Mouse (Mus musculus) testis, adult 2 months (tissue): ENCODE results near the gene Wnt8b. TPM values are rescaled to one million over a fixed set of nuclear protein-coding genes. Genes with fewer than 3 reads are reported as not detected.

Experiments
- H3K27ac ChIP-seq: fragments of 200-500 bp; 2 replicates; pipeline ENCODE4 v1.5.1; 2012; ENCODE audit warnings: low read depth, low read length; ENCODE audit not compliant: control insufficient read depth, insufficient read depth
- H3K27me3 ChIP-seq: fragments of 200-500 bp; 2 replicates; pipeline ENCODE4 v1.6.1; 2012; ENCODE audit warnings: mild to moderate bottlenecking, low read length, moderate library complexity; ENCODE audit not compliant: control insufficient read depth, insufficient read depth
- H3K36me3 ChIP-seq: fragments of 200-500 bp; 2 replicates; pipeline ENCODE4 v1.6.1; 2012; ENCODE audit warnings: mild to moderate bottlenecking, low read length; ENCODE audit not compliant: control insufficient read depth, insufficient read depth
- H3K4me1 ChIP-seq: fragments of 200-500 bp; 2 replicates; pipeline ENCODE4 v1.6.1; 2012; ENCODE audit warnings: low read length; ENCODE audit not compliant: control insufficient read depth, insufficient read depth
- H3K4me3 ChIP-seq: fragments of 200-500 bp; 2 replicates; pipeline ENCODE4 v1.5.1; 2012; ENCODE audit warnings: low read depth, mild to moderate bottlenecking, low read length, moderate library complexity, mixed read lengths; ENCODE audit not compliant: control insufficient read depth
- CTCF ChIP-seq: fragments of 200-500 bp; IDR thresholded peaks from 2 replicates; pipeline ENCODE4 v1.5.1; 2012; ENCODE audit warnings: low read depth, mild to moderate bottlenecking, inconsistent platforms, low read length, moderate library complexity; ENCODE audit not compliant: control insufficient read depth, insufficient read depth, insufficient replicate concordance
- POLR2A ChIP-seq: fragments of 200-500 bp; IDR thresholded peaks from 2 replicates; pipeline ENCODE4 v1.6.1; 2012; ENCODE audit warnings: low read depth, mild to moderate bottlenecking, inconsistent platforms, low read length, moderate library complexity; ENCODE audit not compliant: control insufficient read depth
- polyA plus RNA-seq: library from polyadenylated mRNA; depleted of rRNA; stranded (reverse); fragments of >200 nt; gene quantifications from 2 replicates; pipeline ENCODE4 v1.2.3, GENCODE M21; 2012; rRNA removed

The Wnt8b gene
- 0.30 and 0.58 TPM in 2 replicates for polyA plus RNA-seq

DNA sequence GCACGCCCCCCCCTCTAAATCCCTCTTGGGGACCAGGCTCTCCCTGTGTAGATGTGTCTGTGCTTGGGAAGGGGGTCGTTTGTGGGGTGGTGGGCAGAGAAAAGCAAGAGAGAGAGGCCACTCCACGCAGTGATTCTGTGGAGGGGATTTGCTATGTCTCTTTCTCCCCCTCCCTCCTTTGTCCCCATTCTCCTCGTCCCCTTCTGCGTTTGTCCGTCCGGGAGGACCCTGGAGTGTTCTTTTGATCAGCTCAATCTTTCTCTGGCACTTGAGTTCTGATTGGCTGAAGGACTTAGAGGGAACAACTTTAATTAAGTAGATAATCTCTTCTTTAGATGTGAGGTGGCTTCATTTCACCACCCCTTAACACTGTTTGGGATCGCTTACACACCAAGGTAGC lies at the start of gene Wnt8b:
Gene Wnt8b (plus strand): TSS at position 345 of the 400 bp plus-strand sequence.
- H3K4me1 ChIP-seq, result no peaks in the 10 kb centered on the region
- no peak within 1 kb of the TSS for H3K4me3 ChIP-seq
- H3K27ac ChIP-seq, result no peak within 1 kb of the TSS
- no peaks in the 10 kb centered on the region for H3K27me3 ChIP-seq
- no peaks in the 10 kb centered on the region for H3K36me3 ChIP-seq
- TF ChIP-seq CTCF, result no peak
- no peak for TF ChIP-seq POLR2A

- Histone ChIP-seq H3K4me3 (no peak overlapping the region), H3K27me3 (no peaks in the 10 kb centered on the region), H3K27ac (no peak overlapping the region), H3K36me3 (no peaks in the 10 kb centered on the region), H3K4me1 (no peaks in the 10 kb centered on the region)
- TF ChIP-seq POLR2A (no peak), CTCF (no peak)
Measured at GRCm38 (mm10) chr19:44445755-44446154, 47.5 kb upstream of the Wnt8b start.

DNA sequence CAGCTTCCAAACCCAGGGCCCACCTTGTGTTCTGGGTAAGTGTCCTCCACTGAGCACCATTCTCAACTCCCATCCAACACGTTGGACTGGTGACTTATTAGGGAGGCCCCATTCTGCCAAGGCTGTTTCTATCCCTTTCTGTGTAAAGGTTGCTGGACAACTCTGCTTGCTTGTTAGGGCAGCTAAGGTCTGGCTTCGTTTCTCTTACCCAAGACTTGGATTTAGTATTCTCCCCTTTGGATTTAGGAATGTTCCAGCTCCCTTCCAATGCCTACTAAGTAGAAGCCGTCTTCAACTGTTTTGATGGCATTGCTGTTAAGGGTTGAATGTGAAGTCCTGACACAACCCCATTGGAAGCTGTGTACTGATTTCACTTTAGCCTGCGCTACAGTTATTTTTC lies 45.3 kb upstream of the Wnt8b start:
- TF ChIP-seq POLR2A (no peak), CTCF (no peak)
- H3K4me3 ChIP-seq, result no peak overlapping the region
- no peaks in the 10 kb centered on the region for H3K4me1 ChIP-seq
- H3K27ac ChIP-seq, result no peak overlapping the region
- H3K27me3 ChIP-seq, result no peaks in the 10 kb centered on the region
- H3K36me3 ChIP-seq, result no peaks in the 10 kb centered on the region

GRCm38 (mm10) chr19:44454862-44455261 lies 38.4 kb upstream of the Wnt8b start:
- no peaks in the 10 kb centered on the region for H3K27me3 ChIP-seq
- H3K27ac ChIP-seq, result no peak overlapping the region
- TF ChIP-seq CTCF, result no peak
- TF ChIP-seq POLR2A, result no peak
- peaks cover 2% of the 10 kb centered on the region; the same call in 1 of the 2 replicates for H3K4me1 ChIP-seq
- no peak overlapping the region for H3K4me3 ChIP-seq
- H3K36me3 ChIP-seq, result no peaks in the 10 kb centered on the region

- Histone ChIP-seq H3K4me3 (no peak overlapping the region), H3K27me3 (no peaks in the 10 kb centered on the region), H3K36me3 (no peaks in the 10 kb centered on the region), H3K27ac (no peak overlapping the region), H3K4me1 (peaks cover 2% of the 10 kb centered on the region; the same call in 1 of the 2 replicates)
- TF ChIP-seq POLR2A, result no peak
- no peak for TF ChIP-seq CTCF
Measured at GRCm38 (mm10) chr19:44455356-44455755, 37.9 kb upstream of the Wnt8b start.

- H3K36me3 ChIP-seq, result no peaks in the 10 kb centered on the region
- H3K4me1 ChIP-seq, result peaks cover 5% of the 10 kb centered on the region
- no peaks in the 10 kb centered on the region for H3K27me3 ChIP-seq
- TF ChIP-seq POLR2A, result no peak
- no peak for TF ChIP-seq CTCF
- H3K27ac ChIP-seq, result no peak overlapping the region
- no peak overlapping the region for H3K4me3 ChIP-seq
Measured at GRCm38 (mm10) chr19:44457359-44458055, 35.8 kb upstream of the Wnt8b start.

GRCm38 (mm10) chr19:44458696-44459095 lies 34.6 kb upstream of the Wnt8b start:
- Histone ChIP-seq H3K4me3 (no peak overlapping the region), H3K36me3 (no peaks in the 10 kb centered on the region), H3K4me1 (peaks cover 5% of the 10 kb centered on the region), H3K27me3 (no peaks in the 10 kb centered on the region), H3K27ac (no peak overlapping the region)
- TF ChIP-seq CTCF (no peak), POLR2A (no peak)
